10 mouse cellular contexts compared by ENCODE assay signal in the genomic region with DNA sequence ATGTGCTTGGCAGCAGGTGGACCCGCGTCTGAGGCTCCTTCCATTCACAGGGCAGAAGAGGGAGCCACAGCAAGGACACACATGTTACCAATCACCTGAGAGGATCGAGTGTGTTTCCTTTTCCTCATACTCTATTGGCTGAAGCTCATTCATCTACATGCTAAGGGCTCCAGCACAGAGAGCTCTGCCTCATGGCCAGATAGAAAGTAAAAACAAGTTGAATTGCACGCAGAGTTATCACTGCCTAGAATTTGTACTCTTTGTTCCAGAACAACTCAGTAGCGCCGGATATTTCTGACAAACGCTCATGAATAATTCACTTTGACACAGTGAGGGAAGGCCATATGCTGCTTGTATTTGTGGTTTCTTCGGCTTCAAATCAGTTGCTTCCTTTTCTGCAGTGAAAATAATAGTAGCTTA.
A peak's percentile ranks its signal among the peaks of the same experiment; 100 is the strongest.
DNase-seq lines count a peak whose midpoint lies in the region; ATAC-seq lines count a peak whose summit lies in the region.
"Had no signal": no experiment of that assay in that cellular context is flagged by ENCODE, and none has a peak within 500 bp of the region (broad histone marks: within the 10 kb centered on the region; RNA-seq: fewer than 3 reads in every experiment).

No protein-coding gene starts in this region.

- H3K9ac ChIP-seq in midbrain, embryonic 15.5 days: no peak overlapping the region
- H3K9ac ChIP-seq: hindbrain, embryonic 15.5 days had no signal

- H3K4me1 ChIP-seq in midbrain, embryonic 15.5 days: peaks cover 5% of the 10 kb centered on the region; the same call in 1 of the 2 replicates
- H3K4me1 ChIP-seq: hindbrain, embryonic 15.5 days had no signal

- H3K9me3 ChIP-seq in midbrain, embryonic 15.5 days: no peaks in the 10 kb centered on the region
- H3K9me3 ChIP-seq: hindbrain, embryonic 15.5 days had no signal

- H3K27ac ChIP-seq in midbrain, embryonic 15.5 days: no peak overlapping the region
- H3K27ac ChIP-seq: hindbrain, embryonic 15.5 days had no signal

- DNase-seq in cerebellum, adult 9-10 months: peak; percentile 43
- peak; percentile 25 for DNase-seq in cerebellum, postnatal 25 days
- peak; percentile 80 for DNase-seq in layer of hippocampus, adult 9-10 months (ENCODE audit: low spot score)
- no peak for DNase-seq in urinary bladder, adult 2 months (ENCODE audit: low spot score)
- DNase-seq in urinary bladder, postnatal 10 days (ENCODE audit: low spot score): no peak
- DNase-seq: gastrocnemius, postnatal 10 days; thymus, postnatal 25 days had no signal

- H3K36me3 ChIP-seq in midbrain, embryonic 15.5 days (replicated peaks): no peaks in the 10 kb centered on the region
- H3K36me3 ChIP-seq: hindbrain, embryonic 15.5 days had no signal

- no peak overlapping the region for H3K4me3 ChIP-seq in midbrain, embryonic 15.5 days
- H3K4me3 ChIP-seq: hindbrain, embryonic 15.5 days had no signal

- H3K27me3 ChIP-seq in midbrain, embryonic 15.5 days (replicated peaks): no peaks in the 10 kb centered on the region
- H3K27me3 ChIP-seq: hindbrain, embryonic 15.5 days had no signal

- peak; percentile 69 for ATAC-seq in midbrain, embryonic 15.5 days (replicated peaks)
- no peak for ATAC-seq in erythroid progenitor cell, adult 5-6 weeks (replicated peaks; ENCODE audit: low FRiP score, poor library complexity, severe bottlenecking)

- 50% methylated on average over 8 of the region's 8 CpGs for WGBS in midbrain, embryonic 15.5 days

- no peak overlapping the region for H3K4me2 ChIP-seq in midbrain, embryonic 15.5 days
- H3K4me2 ChIP-seq: hindbrain, embryonic 15.5 days had no signal

Comparison
In these comparisons a context has a peak if more than half of its experiments do, and no peak if none do; other contexts are left out.
1. DNase-seq: peak in cerebellum, adult 9-10 months (single experiment), cerebellum, postnatal 25 days (2 of 2) and layer of hippocampus, adult 9-10 months (single experiment); none in urinary bladder, adult 2 months (single experiment) and urinary bladder, postnatal 10 days (single experiment).